Mouse (Mus musculus): ENCODE results near the gene Fam229a.
A peak's percentile ranks its signal among the peaks of the same experiment; 100 is the strongest.

DNA sequence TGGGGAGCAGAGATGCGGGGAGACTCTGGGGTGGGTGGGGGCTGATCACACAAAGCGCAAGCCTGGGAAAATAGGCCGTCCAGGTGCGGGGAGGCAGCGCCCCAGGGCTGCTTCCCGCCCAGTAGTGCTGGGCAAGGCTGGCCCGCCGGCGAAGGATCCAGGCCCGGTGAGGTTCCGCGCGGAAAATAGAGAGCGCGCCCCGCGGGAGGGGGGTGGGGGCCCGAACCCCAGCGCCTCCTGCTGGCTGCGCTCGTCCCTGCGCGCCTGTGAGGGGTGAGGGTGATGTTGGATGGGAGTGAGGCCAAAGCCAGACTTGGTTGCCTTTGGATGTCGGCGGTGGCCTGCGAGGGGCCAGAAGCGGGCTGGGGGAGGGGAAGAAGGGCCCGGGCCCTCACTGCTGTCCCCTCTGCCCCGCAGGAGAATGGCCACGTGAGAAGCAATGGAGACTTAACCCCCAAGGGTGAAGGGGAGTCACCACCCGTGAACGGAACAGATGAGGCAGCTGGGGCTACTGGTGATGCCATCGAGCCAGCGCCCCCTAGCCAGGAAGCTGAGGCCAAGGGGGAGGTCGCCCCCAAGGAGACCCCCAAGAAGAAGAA is 23.4 kb downstream of the Fam229a start:
- TF ChIP-seq CTCF (IDR thresholded peaks at IDR 0.05; ENCODE audit: control insufficient read depth, insufficient read depth, insufficient replicate concordance, low read depth, low read length): peak; percentile 66; the same call in 1 of the 2 replicates
- no peak for TF ChIP-seq POLR2A (IDR thresholded peaks at IDR 0.05; ENCODE audit: control insufficient read depth, low read depth, low read length)

All from testis, adult 2 months (tissue).